In genomic region chr11:102295598-102296471, GRCm38 (mm10) we compare ENCODE assay signal across 2 mouse cellular contexts.
A peak's percentile ranks its signal among the peaks of the same experiment; 100 is the strongest.
TF ChIP-seq lines count a peak whose summit lies in the region.

No protein-coding gene starts in this region.

TF ChIP-seq in CH12.LX, 34 proteins besides CTCF, POLR2A, EP300 and RAD21 (continued from another document):
- TF ChIP-seq CHD2 (IDR thresholded peaks at IDR 0.05; ENCODE audit: low read length): peak; percentile 89
- TF ChIP-seq KAT2A (IDR thresholded peaks at IDR 0.05; ENCODE audit: insufficient replicate concordance, low read length): no peak
- TF ChIP-seq MAZ (IDR thresholded peaks at IDR 0.05; ENCODE audit: low read depth, low read length): peak; percentile 26
- TF ChIP-seq BHLHE40 (IDR thresholded peaks at IDR 0.05; ENCODE audit: low read depth, low read length): peak; percentile 91
- TF ChIP-seq ZMIZ1 (IDR thresholded peaks at IDR 0.05; ENCODE audit: low read depth, low read length): peak; percentile 20; the same call in 1 of the 2 replicates
- 0 out of 2 replicates have a peak, but pooled peaks have one; percentile 32 for TF ChIP-seq MEF2A (IDR thresholded peaks at IDR 0.05; ENCODE audit: borderline replicate concordance, low read depth, low read length)
- TF ChIP-seq SIN3A (IDR thresholded peaks at IDR 0.05; ENCODE audit: low read length): peak; percentile 30; the same call in 1 of the 2 replicates
- no peak for TF ChIP-seq ZKSCAN1 (IDR thresholded peaks at IDR 0.05; ENCODE audit: borderline replicate concordance, low read depth, low read length)
- TF ChIP-seq ELF1 (IDR thresholded peaks at IDR 0.05; ENCODE audit: low read depth, low read length): peak; percentile 71
- TF ChIP-seq NELFE (IDR thresholded peaks at IDR 0.05; ENCODE audit: low read depth, low read length): peak; percentile 8
- peak; percentile 3; the same call in 1 of the 2 replicates for TF ChIP-seq IRF4 (IDR thresholded peaks at IDR 0.05; ENCODE audit: low read depth, low read length)
- no peak for TF ChIP-seq MYC (IDR thresholded peaks at IDR 0.05; ENCODE audit: low read depth, low read length)
- TF ChIP-seq HCFC1 (IDR thresholded peaks at IDR 0.05; ENCODE audit: low read depth, low read length): peak; percentile 25; the same call in 1 of the 2 replicates

TF ChIP-seq in myocyte, 11 proteins besides CTCF, POLR2A, EP300 and RAD21 (continued from another document):
- TF ChIP-seq MYOG (IDR thresholded peaks at IDR 0.05; ENCODE audit: control insufficient read depth in 1 of 3, insufficient read depth in 1 of 3, insufficient read length in 2 of 3, low read depth in 2 of 3): no peak
- TF ChIP-seq POLR2AphosphoS2 (IDR thresholded peaks at IDR 0.05; ENCODE audit: insufficient read length, low read depth): peak; percentile 8
- no peak for TF ChIP-seq TCF12 (IDR thresholded peaks at IDR 0.05; ENCODE audit: insufficient read depth, poor library complexity, severe bottlenecking)
